Mouse (Mus musculus) kidney, postnatal 0 days (tissue): ENCODE measurements around the gene Kcnj14. TPM values are rescaled to one million over a fixed set of nuclear protein-coding genes. Genes with fewer than 3 reads are reported as not detected.
A peak's percentile ranks its signal among the peaks of the same experiment; 100 is the strongest.

Source experiments
- ATAC-seq: fragments of 200-750 bp; cut with Nextera tagmentation; replicated peaks from 2 replicates; pipeline ENCODE4 v1.8.0; 2017; ENCODE audit warnings: low read depth, moderate number of reproducible peaks, moderate TSS enrichment, moderate library complexity; ENCODE audit not compliant: low FRiP score
- DNase-seq: peaks from one replicate; pipeline ENCODE4 v3.0.0-alpha.2; 2016; ENCODE audit warnings: low spot score
- H3K27ac ChIP-seq: fragments of 300-500 bp; sonication (generic); 2 replicates; pipeline ENCODE4 v1.5.1; 2014; ENCODE audit warnings: mild to moderate bottlenecking
- H3K27me3 ChIP-seq: fragments of 300-500 bp; sonication (generic); 2 replicates; pipeline ENCODE4 v1.6.1; 2014; ENCODE audit warnings: low read length, mixed read lengths; ENCODE audit not compliant: insufficient read depth
- H3K36me3 ChIP-seq: fragments of 300-500 bp; sonication (generic); 2 replicates; pipeline ENCODE4 v1.6.1; 2014; ENCODE audit warnings: low read length, mixed read lengths; ENCODE audit not compliant: insufficient read depth
- H3K4me1 ChIP-seq: fragments of 300-500 bp; sonication (generic); replicated peaks from 2 replicates; pipeline ENCODE4 v1.6.1; 2014; ENCODE audit warnings: antibody characterized with exemption, low read length, mixed read lengths; ENCODE audit not compliant: insufficient read depth
- H3K4me2 ChIP-seq: fragments of 300-500 bp; sonication (generic); 2 replicates; pipeline ENCODE4 v1.6.1; 2014; ENCODE audit warnings: mild to moderate bottlenecking, low read length, moderate library complexity, mixed read lengths
- H3K4me3 ChIP-seq: fragments of 300-500 bp; sonication (generic); replicated peaks from 2 replicates; pipeline ENCODE4 v1.5.1; 2014; ENCODE audit warnings: low read depth, low read length
- H3K9ac ChIP-seq: fragments of 300-500 bp; sonication (generic); 2 replicates; pipeline ENCODE4 v1.6.1; 2014; ENCODE audit warnings: low read depth, low read length
- H3K9me3 ChIP-seq: fragments of 300-500 bp; sonication (generic); replicated peaks from 2 replicates; pipeline ENCODE4 v1.6.1; 2016; ENCODE audit warnings: low read length, inconsistent platforms, mixed read lengths
- CTCF ChIP-seq: IDR thresholded peaks from 2 replicates; pipeline ENCODE4 v1.5.1; 2016; ENCODE audit warnings: antibody characterized with exemption, low read depth, mild to moderate bottlenecking, moderate library complexity
- WGBS: fragments of 180-500 bp; shearing (Covaris S2); extraction: QIAGEN DNeasy Blood & Tissue Kit; methylation state at CpG from one replicate; pipeline ENCODE4 v1.1.7; 2014; 5-methylcytosine and 5-hydroxymethylcytosine counted together
- polyA plus RNA-seq: library from polyadenylated mRNA; unstranded; fragments of >200 nt; fragmentation: Nextera tagmentation; extraction: Ambion mirVana; gene quantifications from 2 replicates; pipeline ENCODE4 v1.2.1, GENCODE M21; 2015

Gene Kcnj14
- polyA plus RNA-seq, 1 experiment from 2014 or later, result 0.80 TPM

DNA sequence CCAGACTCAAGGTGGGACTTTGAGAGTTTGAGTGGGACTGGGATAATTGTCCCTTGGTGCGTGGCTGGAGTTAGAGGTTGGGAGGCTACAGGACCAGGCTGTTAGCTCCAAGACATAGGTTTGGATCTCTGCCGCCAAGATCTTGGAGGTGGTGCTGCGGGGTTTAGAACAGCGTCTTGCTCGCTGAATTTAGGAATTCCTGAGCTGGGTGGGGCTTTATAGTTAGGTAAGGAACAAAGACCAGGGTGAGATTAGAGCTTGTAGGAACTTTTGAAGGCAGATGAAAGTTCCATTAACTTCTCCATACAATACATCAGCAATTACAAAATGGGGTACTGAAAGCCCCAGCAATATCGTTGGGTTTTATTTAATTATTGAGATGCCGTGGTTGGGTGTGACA is 24.6 kb downstream of the Kcnj14 start:
- Histone ChIP-seq H3K27me3 (no peaks in the 10 kb centered on the region), H3K27ac (no peak overlapping the region), H3K9me3 (no peaks in the 10 kb centered on the region), H3K4me1 (peaks cover 22% of the 10 kb centered on the region; the same call in 1 of the 2 replicates), H3K9ac (no peak overlapping the region), H3K36me3 (no peaks in the 10 kb centered on the region), H3K4me2 (peak overlapping the region; percentile 60), H3K4me3 (peak overlapping the region; percentile 23)
- WGBS, result 34% methylated on average over 7 of the region's 7 CpGs
- DNase-seq (no peak), ATAC-seq (no peak)
- no peak for TF ChIP-seq CTCF

DNA sequence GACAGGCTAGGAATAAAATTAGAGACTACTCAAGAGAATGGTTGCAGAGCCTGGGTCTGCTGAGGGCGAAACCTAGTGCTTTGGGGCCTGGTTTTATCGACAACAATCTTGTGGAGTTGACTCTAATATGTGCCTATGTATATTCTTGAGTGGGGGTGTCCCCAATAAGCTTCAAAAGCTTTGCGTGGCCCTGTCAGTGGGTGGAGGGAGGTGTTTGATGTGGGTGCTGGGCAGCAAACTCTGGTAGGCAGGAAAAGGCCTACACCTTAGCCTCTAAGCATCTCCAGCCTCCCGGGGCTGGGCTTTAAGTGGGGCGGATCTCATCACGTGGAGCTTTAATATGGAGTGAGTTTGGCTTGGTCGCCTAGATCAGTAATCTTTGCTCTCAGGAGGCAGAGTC is 25.7 kb downstream of the Kcnj14 start:
- DNase-seq (no peak), ATAC-seq (no peak)
- Histone ChIP-seq H3K4me1 (peaks cover 22% of the 10 kb centered on the region; the same call in 1 of the 2 replicates), H3K4me2 (peak overlapping the region; percentile 93), H3K4me3 (peak overlapping the region; percentile 48; the same call in 1 of the 2 replicates), H3K27ac (no peak overlapping the region), H3K27me3 (no peaks in the 10 kb centered on the region), H3K9ac (no peak overlapping the region), H3K9me3 (no peaks in the 10 kb centered on the region), H3K36me3 (no peaks in the 10 kb centered on the region)
- no peak for TF ChIP-seq CTCF
- 77% methylated on average over 7 of the region's 7 CpGs for WGBS

DNA sequence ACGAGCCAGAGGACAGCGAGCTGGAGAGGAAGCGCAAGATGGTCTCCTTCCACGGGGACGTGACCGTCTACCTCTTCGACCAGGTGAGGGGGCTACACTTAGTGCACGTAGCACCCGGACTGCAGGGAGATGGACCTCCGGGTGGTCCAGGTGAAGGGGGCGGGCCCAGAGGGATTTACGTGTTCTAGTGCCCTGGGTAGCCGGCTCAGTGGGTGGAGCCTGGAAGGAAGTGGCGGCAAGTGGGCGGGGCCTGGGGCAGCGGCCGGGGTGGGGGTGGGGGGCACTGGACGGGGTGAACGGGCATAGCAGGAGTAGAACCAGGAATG is 26.1 kb downstream of the Kcnj14 start:
- Histone ChIP-seq H3K9me3 (no peaks in the 10 kb centered on the region), H3K27ac (no peak overlapping the region), H3K4me2 (peak overlapping the region; percentile 93), H3K4me3 (peak overlapping the region; percentile 48), H3K9ac (peak overlapping the region; percentile 67), H3K4me1 (peaks cover 22% of the 10 kb centered on the region; the same call in 1 of the 2 replicates), H3K27me3 (no peaks in the 10 kb centered on the region), H3K36me3 (no peaks in the 10 kb centered on the region)
- 2% methylated on average over 19 of the region's 19 CpGs for WGBS
- no peak for TF ChIP-seq CTCF
- ATAC-seq, result no peak
- DNase-seq, result no peak

DNA sequence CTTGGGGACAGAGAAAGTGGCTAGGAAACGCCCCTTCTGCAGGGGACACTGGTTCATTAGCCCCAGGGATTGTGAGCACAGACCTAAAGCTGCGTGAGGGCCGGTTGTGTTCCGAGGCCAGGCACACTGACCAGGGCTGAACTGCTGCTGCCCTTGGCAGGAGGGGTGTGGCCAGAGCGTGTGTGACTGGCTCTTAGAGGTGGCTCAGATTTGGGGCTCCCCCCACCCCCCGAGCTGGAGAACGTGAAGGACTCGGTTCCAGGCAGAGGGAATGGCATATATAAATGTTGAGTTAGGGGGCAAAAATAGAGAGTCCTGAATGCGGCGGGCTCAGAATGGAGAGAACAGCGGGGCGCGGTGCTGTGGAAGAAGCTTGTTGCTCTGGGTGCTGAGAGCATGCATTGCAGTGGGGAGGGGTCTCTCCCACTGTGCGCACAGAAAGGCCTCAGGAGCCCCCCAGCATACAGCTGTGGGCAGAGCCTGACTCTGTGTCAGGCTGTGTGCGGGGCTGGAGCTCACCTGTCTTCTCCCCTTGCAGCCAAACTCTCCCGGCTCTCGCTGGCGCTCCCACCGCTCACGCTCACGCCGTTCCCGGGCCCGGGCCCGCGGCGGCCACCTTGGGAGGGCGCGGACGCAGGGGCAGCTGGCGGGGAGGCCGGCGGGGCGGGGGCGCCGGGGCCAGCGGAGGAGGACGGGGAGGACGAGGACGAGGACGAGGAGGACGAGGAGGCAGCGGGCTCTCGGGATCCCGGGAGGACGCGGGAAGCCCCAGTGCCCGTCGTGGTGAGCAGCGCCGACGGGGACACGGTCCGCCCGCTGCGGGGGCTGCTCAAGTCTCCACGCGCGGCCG is 26.7 kb downstream of the Kcnj14 start:
- DNase-seq, result no peak
- no peak for ATAC-seq
- Histone ChIP-seq H3K4me3 (peak overlapping the region; percentile 48), H3K4me1 (peaks cover 22% of the 10 kb centered on the region; the same call in 1 of the 2 replicates), H3K27me3 (no peaks in the 10 kb centered on the region), H3K4me2 (peak overlapping the region; percentile 93), H3K27ac (no peak overlapping the region), H3K36me3 (no peaks in the 10 kb centered on the region), H3K9me3 (no peaks in the 10 kb centered on the region), H3K9ac (peak overlapping the region; percentile 67)
- 2% methylated on average over 54 of the region's 60 CpGs for WGBS
- no peak for TF ChIP-seq CTCF

DNA sequence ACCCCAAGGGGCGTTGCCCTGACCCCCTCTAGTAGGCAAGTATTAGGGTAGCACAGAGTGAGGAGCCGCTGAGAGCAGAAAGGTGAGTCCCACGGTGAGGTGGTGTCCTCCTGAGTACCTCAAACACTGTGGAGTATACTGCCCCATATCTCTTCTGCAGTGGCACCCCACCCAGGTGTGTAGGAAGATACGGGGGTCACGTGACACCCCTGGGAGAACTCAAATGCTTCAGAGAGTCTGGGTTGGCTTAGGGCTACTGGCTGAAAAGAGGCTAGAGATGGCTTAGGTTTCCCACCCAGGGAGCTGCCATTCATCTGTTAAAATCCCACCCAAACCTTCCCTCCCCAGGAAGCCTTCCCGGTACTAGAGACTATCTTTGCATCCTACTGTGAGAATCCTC is 27.6 kb downstream of the Kcnj14 start:
- no peak for TF ChIP-seq CTCF
- Histone ChIP-seq H3K36me3 (no peaks in the 10 kb centered on the region), H3K9me3 (no peaks in the 10 kb centered on the region), H3K4me3 (no peak overlapping the region), H3K4me2 (peak overlapping the region; percentile 93; the same call in 1 of the 2 replicates), H3K9ac (no peak overlapping the region), H3K27ac (no peak overlapping the region), H3K4me1 (peaks cover 22% of the 10 kb centered on the region; the same call in 1 of the 2 replicates), H3K27me3 (no peaks in the 10 kb centered on the region)
- no peak for DNase-seq
- ATAC-seq, result no peak
- WGBS, result 65% methylated on average over 6 of the region's 6 CpGs

DNA sequence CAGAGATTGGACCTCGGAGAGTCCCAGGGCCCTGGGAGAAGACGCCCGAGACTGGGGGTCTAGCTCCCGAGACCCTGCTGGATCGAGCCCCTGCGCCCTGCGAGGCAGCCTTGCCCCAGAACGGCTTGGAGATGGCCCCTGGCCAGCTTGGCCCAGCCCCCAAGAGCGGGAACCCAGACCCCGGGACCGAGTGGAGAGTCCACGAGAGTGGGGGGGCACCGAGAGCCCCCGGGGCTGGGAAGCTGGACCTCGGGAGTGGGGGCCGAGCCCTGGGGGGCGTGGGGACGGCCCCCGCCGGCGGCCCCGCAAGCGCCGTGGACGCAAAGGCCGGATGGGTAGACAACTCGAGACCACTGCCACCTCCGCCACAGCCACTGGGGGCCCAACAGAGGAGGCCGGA is 29.6 kb downstream of the Kcnj14 start:
- Histone ChIP-seq H3K4me3 (no peak overlapping the region), H3K9ac (no peak overlapping the region), H3K27me3 (no peaks in the 10 kb centered on the region), H3K36me3 (no peaks in the 10 kb centered on the region), H3K4me2 (no peak overlapping the region), H3K4me1 (peaks cover 11% of the 10 kb centered on the region; the same call in 1 of the 2 replicates), H3K27ac (no peak overlapping the region), H3K9me3 (no peaks in the 10 kb centered on the region)
- no peak for TF ChIP-seq CTCF
- no peak for ATAC-seq
- WGBS, result 94% methylated on average over 29 of the region's 29 CpGs
- DNase-seq, result no peak
